Mouse (Mus musculus) spleen, postnatal 36 days (tissue): ENCODE data around the gene Polr3gl.

ENCODE experiments used
- DNase-seq, 2 experiments: peaks; one replicate each; pipeline ENCODE4 v3.0.0; 2022; ENCODE audit warnings: low spot score in 2 of 2, mixed read lengths in 1 of 2

Polr3gl gene

GRCm38 (mm10) chr3:96573611-96574511, 20.1 kb downstream of the Polr3gl start:
- DNase-seq, result no peak

DNA sequence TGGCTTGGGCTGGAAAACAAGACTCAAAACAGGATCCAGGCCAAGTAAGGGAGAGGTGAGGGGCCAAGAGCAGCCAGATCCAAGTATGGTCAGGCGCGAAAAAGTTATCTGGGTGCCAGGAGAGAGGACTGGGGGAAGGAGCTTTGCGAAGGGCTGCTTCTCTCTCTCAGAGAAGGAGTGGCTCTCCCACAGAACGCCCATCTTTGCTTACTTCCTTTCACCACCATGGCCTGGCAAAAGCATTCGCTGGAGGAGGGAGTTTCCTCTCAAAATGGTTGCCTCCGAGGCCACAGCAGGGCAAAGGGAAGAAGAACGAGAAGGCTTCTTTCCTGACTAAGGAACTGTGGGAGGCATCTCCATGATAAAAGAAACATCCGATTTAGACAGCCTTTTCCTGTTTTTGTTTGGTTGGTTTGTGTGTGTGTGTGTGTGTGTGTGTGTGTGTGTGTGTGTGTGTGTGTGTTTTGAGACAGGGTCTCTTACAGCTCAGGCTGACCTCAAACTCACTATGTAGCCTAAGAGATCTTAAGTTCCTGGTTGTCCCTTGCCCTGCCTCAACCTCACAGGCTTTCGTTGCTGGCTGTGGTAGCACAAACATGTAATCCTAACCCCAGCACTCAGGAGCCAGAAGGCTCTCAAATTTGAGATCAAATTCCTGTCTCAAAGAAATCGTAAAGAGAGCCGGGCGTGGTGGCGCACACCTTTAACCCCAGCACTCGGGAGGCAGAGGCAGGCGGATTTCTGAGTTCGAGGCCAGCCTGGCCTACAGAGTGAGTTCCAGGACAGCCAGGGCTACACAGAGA, 21.9 kb downstream of the Polr3gl start:
- no peak for DNase-seq

DNA sequence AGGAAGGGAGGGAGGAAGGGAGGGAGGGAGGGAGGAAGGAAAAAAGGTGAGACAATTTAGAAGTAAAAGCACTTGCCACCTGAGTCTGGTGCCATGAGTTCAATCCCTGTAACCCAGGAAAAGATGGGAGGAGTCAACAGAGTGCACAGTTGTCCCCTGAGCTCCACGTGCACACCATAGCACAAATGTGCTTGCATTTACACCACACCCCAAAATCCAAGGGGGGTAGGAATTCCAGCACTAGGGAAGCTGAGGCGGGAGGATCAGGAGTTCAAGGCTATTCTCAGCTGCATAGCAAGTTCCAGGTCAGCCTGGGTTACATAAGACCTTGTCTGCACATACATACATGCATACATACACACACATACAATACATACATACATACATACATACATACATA, 22.6 kb downstream of the Polr3gl start:
- no peak for DNase-seq

- DNase-seq, result no peak
These were observed 23.3 kb downstream of the Polr3gl start for GRCm38 (mm10) chr3:96570643-96571042.

GRCm38 (mm10) chr3:96569966-96570605, 23.9 kb downstream of the Polr3gl start:
- no peak for DNase-seq

- no peak for DNase-seq
These were observed 24.5 kb downstream of the Polr3gl start for GRCm38 (mm10) chr3:96569506-96569905.

DNA sequence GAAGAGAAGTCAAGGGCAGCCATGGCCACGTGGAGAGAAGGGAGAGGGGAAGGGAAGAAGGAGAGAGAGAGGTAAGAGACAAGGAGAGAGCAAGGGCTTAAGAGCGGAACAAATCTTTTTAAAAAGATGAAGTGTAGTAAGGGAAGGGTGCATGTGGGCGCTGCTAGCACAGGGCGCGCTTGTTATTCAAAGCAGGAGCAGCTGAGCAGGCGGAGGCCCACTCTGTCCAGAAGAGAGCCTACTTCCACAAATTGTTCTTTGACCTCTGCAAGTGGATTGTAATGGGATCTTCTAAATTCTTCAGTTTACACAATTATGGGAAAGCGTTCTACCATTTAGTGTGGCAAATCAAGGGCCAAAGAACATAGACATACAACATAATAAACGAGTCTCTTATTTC, 25.4 kb downstream of the Polr3gl start:
- DNase-seq, result no peak

DNA sequence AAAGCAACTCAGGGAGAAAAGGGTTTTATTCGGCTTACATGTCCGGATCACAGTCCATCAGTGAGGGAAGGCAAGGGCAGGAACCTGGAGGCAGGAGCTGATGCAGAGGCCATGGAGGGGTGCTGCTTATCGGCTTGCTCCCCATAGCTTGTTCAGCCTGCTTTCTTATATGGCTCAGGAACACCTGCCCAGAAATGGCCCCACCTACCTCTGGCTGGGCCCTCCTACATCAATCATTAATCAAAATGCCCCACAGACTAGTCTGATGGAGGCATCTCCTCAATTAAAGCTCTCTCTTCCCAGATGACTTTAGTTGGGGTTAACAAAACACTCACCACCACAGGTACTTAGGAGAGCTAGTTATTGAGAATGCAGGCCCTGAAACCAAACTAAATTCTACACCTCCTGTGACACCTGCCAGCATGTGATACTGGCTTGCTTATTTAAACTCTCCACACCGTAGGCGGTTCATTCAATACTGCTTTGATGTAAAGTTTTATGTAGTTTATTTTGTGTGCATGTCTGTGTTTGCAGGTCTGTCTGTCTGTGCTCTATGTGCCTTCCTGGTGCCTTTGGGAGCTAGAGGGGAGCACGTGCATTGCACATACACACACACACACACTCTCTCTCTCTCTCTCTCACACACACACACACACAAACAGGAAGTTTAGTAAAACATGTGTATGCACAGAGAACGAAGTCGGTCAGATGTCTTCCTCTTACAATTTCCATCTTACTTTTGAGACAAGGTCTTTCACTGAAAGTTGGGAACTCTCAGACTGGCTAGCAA, 27.1 kb downstream of the Polr3gl start:
- no peak for DNase-seq

- DNase-seq, result no peak
These were observed 28.9 kb downstream of the Polr3gl start for GRCm38 (mm10) chr3:96565105-96565504.

- peak; percentile 79 to 82 for DNase-seq
These were observed 29.3 kb downstream of the Polr3gl start for GRCm38 (mm10) chr3:96564633-96565032.

DNA sequence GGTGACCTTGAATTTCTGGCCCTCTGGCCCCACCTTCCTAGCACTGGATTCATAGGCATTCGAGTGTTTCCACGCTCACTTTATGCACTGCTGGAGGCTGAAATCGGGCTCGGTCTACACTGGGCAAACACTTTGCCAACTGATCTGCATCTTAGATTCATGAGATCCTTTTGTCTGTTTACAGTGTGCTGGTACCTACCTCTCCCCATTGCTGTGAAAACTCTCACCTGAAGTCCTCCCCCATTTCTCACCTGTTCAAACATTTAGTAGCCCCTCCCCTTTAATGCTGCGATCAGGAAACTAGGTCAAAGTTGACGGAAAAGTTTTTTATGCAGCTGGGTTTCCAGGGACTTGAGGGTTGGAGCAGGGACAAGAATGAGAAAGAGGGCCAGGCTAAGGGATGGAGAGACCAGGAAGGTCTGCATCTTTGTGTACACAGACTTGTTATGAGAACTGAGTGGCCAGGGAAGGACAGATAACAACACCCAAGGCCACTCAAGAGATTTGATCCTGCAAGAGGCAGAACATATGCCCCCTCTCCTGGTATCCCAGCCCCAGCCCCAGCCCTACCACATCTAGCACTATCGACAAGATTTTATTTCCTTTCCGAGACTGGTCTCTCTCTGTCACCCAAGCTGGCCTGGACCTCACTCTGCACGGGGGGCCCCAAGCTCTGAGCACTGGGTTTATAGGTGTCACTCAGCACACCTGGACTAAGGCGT, 29.9 kb downstream of the Polr3gl start:
- DNase-seq, result no peak

GRCm38 (mm10) chr3:96563267-96563666, 30.7 kb downstream of the Polr3gl start:
- DNase-seq, result no peak

DNA sequence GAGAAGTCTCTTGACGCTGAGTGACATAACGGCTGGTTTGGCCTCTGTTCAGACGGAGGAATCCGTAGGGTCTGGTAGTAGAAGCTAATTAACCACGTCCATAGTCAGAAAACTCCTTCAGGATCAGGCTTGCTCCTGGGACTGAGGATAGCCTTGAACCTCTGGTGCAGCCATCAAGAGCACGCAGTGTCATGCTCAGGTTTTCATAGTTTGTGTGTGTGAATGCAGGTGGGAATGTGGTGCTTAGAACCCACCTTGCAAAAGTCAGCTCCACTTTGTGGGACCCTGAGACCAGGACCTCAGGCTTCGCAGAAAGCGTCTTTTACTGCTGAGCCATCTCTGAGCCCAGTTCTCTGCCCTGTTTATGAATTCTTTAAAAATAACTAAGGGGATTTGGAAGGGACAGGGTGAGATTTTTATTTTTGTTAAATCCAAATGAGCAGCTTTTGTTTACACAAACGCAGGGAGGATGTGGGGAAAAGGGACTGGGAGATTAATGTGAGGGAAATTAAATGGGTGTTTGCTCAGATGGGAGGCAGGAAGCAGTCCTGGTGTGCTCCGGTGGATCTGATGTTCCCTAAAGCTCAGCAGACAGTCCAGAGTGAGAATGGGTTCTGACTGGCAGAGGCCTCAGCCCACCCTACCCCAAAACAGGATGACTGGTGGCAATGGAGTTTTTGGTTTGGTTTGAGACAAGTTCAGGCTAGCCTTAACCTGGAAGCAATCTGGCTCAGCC, 31.9 kb downstream of the Polr3gl start:
- DNase-seq, result peak in 1 of 2 experiments; percentile 2

DNA sequence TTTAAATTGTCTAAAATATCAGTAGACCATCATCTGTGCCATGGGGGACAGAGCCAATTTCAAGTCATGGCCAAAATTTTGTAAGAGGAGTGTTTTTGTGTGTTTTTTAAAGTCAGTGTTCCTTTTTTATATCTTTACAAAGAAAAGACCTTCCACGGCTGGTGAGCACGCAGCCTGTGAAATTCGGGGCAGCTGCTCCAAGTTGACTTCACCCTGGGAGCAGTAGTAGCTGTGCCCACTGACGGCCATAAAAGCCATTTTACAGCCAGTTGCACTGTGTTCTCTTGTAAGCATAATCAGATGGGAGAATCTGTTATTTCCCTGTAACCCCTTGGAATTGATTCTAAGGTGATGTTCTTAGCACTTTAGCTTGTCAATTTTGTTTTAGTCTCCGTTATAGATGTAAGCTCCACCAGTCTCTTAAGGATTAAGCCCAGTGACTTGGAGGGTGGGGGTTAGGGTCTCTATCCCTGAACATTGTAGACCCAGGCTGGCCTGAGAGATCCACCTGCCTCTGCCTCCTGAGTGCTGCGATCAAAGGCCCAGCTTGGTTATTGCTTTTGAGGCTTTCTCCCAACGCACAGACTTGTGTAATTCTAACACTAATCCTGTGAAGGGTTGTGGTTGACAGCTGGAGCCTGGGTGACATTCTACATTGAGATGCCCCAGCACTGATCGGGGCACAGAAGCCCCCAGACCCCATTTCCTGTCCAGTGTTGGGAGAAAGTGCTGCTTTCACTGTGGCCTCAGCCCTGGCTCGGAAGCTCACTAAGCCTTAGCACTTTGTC, 32.9 kb downstream of the Polr3gl start:
- no peak for DNase-seq

- no peak for DNase-seq
These were observed 33.8 kb downstream of the Polr3gl start for GRCm38 (mm10) chr3:96559911-96560850.

DNA sequence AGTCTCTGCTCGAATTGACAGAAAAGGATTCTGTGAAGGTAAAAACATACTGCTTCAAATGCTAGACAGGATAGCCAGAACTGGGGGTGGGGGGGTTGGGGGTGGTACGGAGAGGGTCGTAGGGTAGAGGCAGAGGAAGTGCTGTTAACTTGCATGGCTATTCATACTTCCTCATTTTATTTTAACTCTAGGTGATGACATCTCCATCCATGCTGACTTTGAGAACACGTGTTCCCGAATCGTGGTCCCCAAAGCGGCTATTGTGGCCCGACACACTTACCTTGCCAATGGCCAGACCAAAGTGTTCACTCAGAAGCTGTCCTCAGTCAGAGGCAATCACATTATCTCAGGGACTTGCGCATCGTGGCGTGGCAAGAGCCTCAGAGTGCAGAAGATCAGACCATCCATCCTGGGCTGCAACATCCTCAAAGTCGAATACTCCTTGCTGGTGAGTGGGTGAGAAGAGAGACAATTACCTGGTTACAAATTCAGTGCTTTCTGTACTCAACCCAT, 34.5 kb downstream of the Polr3gl start:
- DNase-seq, result no peak

GRCm38 (mm10) chr3:96558668-96559196, 35.2 kb downstream of the Polr3gl start:
- no peak for DNase-seq

- no peak for DNase-seq
These were observed 35.8 kb downstream of the Polr3gl start for GRCm38 (mm10) chr3:96558159-96558558.
